Mouse (Mus musculus) G1E (cell line): ENCODE measurements at regions not wholly inside any gene's neighbourhood (a gene's known extent, or its start where the extent isn't known, plus 50 kb on each side); places are given as distances from the start of the nearest gene placed in this dataset.

ENCODE experiments used
- ATAC-seq: 2 replicates; pipeline ENCODE4 v1.8.0; 2016; ENCODE audit warnings: mild to moderate bottlenecking; ENCODE audit not compliant: insufficient number of reproducible peaks, poor library complexity, low FRiP score, severe bottlenecking; ENCODE audit errors: extremely low read depth
- DNase-seq: peaks from one replicate; pipeline ENCODE4 v3.0.0; 2012; ENCODE audit warnings: low spot score
- H3K27me3 ChIP-seq: 2 replicates; pipeline ENCODE4 v1.6.1; 2012; ENCODE audit warnings: mild to moderate bottlenecking, low read length, inconsistent platforms; ENCODE audit not compliant: insufficient read depth
- H3K36me3 ChIP-seq: replicated peaks from 2 replicates; pipeline ENCODE3; 2012; ENCODE audit warnings: mild to moderate bottlenecking, inconsistent platforms
- H3K4me1 ChIP-seq: 2 replicates; pipeline ENCODE4 v1.6.1; 2012; ENCODE audit warnings: low read depth, low read length, inconsistent platforms, mixed read lengths; ENCODE audit not compliant: insufficient read depth
- H3K4me3 ChIP-seq: 2 replicates; pipeline ENCODE4 v1.5.1; 2012; ENCODE audit warnings: low read depth, mild to moderate bottlenecking, inconsistent platforms, low read length, moderate library complexity, mixed read lengths
- H3K9me3 ChIP-seq: replicated peaks from 2 replicates; pipeline ENCODE4 v1.6.1; 2012; ENCODE audit warnings: inconsistent platforms
- CTCF ChIP-seq: IDR thresholded peaks from 2 replicates; pipeline ENCODE4 v1.5.1; 2012; ENCODE audit warnings: low read depth, low read length, inconsistent platforms, mixed read lengths
- GATA1 ChIP-seq: IDR thresholded peaks from 2 replicates; pipeline ENCODE4 v1.6.1; 2012; ENCODE audit warnings: borderline replicate concordance, low read length, inconsistent platforms, mixed read lengths
- GATA2 ChIP-seq: IDR thresholded peaks from 2 replicates; pipeline ENCODE4 v1.6.1; 2012; ENCODE audit warnings: low read depth, low read length, inconsistent platforms, borderline replicate concordance
- POLR2AphosphoS5 ChIP-seq: IDR thresholded peaks from 2 replicates; pipeline ENCODE4 v1.6.1; 2012; ENCODE audit warnings: low read depth, low read length, inconsistent platforms; ENCODE audit not compliant: insufficient replicate concordance
- TAL1 ChIP-seq: conservative IDR thresholded peaks from 2 replicates; pipeline ENCODE4 v1.6.1; 2012; ENCODE audit warnings: low read depth, low read length, inconsistent platforms, mixed read lengths

DNA sequence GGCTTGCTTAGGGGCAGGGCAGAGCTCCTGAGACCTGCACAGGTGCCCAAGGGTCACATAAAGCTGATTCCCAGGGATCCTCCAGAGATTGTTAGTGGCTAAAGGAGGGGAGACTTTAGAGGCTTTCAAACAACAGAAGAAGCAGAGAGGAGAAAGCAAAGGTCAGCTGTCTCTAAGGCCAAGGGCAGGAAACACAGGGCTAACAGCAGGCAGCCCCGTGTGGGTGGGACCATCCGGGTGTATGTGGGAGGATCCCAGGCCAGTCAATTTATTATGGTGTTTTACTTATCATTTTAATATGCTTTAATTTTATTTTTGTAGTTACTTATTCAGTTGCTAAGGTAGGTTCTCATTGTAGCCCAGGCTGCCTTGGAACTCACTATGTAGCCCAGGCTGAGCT is 317.1 kb downstream of the Matn1 start:
- DNase-seq (no peak), ATAC-seq (no peak)
- Histone ChIP-seq H3K9me3 (no peaks in the 10 kb centered on the region), H3K27me3 (peaks cover 3% of the 10 kb centered on the region; the same call in 1 of the 2 replicates), H3K4me3 (no peak overlapping the region), H3K36me3 (no peaks in the 10 kb centered on the region), H3K4me1 (no peaks in the 10 kb centered on the region)
- no peak for TF ChIP-seq GATA2
- TF ChIP-seq CTCF = no peak
- no peak for TF ChIP-seq POLR2AphosphoS5
- TF ChIP-seq GATA1 = no peak
- TF ChIP-seq TAL1 = no peak

DNA sequence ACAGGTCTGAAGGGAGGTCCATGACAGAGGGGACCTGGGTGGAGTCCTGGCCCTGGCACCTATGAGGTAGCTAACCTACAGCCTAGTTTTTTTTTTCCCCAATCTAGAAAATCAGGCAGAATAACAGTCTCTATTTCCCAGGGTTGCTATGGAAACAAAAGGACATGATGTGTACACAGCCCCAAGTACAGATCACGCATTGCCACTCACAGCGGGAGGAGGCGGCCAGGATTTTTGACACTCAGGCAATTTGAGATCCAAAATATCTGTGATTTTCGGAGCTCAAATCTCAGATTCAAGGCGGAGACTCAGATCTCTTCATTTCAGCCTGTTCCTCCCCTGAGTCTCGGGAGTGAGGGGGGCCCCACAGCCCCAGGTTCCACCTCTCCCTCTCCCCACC is 318.7 kb downstream of the Matn1 start:
- ATAC-seq = no peak
- H3K4me1 ChIP-seq = no peaks in the 10 kb centered on the region
- H3K9me3 ChIP-seq = no peaks in the 10 kb centered on the region
- DNase-seq = no peak
- no peaks in the 10 kb centered on the region for H3K36me3 ChIP-seq
- no peak overlapping the region for H3K4me3 ChIP-seq
- peaks cover 3% of the 10 kb centered on the region; the same call in 1 of the 2 replicates for H3K27me3 ChIP-seq
- TF ChIP-seq POLR2AphosphoS5 = no peak
- TF ChIP-seq GATA1 = no peak
- no peak for TF ChIP-seq CTCF
- no peak for TF ChIP-seq GATA2
- no peak for TF ChIP-seq TAL1

DNA sequence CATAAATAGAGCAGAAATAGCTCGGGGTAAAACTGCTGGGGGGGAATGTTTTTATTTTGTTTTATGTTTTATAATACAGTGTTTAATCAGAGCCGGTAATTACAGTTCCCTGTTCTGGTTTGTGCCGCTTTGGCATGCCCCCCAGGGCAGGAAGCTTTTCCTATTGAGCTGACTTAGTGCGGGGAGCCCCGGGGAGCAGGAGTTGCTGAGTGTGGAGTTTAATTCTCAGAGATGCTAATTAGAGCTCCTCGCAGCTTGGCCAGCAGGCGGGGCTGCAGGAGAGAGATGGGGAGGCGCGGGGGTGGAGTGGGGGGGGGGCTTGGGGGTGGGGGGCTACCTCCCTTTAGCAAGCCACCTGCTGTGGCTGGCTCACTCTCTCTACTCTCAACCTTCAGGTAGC is 322.6 kb downstream of the Matn1 start:
- Histone ChIP-seq H3K9me3 (no peaks in the 10 kb centered on the region), H3K4me1 (no peaks in the 10 kb centered on the region), H3K27me3 (peaks cover 3% of the 10 kb centered on the region; the same call in 1 of the 2 replicates), H3K36me3 (no peaks in the 10 kb centered on the region), H3K4me3 (no peak overlapping the region)
- no peak for DNase-seq
- TF ChIP-seq GATA2 (no peak), CTCF (no peak), TAL1 (no peak), POLR2AphosphoS5 (no peak), GATA1 (no peak)
- ATAC-seq = no peak

DNA sequence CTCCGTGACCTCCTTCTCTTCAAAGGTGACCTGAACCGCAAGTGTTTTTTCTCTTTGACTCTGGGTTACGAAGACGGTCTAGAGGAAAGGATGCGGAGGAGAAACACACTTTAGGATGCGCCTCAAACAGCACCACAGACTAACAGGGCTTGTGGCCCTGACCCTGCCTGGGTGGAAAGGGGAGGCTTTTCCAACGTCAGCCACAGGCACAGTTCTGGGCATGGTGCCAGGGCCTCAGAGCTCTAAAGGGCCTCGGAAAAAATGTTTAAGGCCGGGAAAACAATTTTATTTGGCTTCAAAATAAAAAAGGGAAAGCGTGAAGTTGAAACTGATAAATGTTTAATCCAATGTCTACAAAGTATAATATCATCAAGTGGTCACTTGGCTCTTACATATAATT is 323.6 kb downstream of the Matn1 start:
- no peak overlapping the region for H3K4me3 ChIP-seq
- H3K27me3 ChIP-seq = peaks cover 3% of the 10 kb centered on the region; the same call in 1 of the 2 replicates
- H3K9me3 ChIP-seq = no peaks in the 10 kb centered on the region
- no peaks in the 10 kb centered on the region for H3K36me3 ChIP-seq
- DNase-seq = no peak
- ATAC-seq = no peak
- no peaks in the 10 kb centered on the region for H3K4me1 ChIP-seq
- no peak for TF ChIP-seq TAL1
- no peak for TF ChIP-seq GATA2
- no peak for TF ChIP-seq GATA1
- TF ChIP-seq POLR2AphosphoS5 = no peak
- no peak for TF ChIP-seq CTCF

DNA sequence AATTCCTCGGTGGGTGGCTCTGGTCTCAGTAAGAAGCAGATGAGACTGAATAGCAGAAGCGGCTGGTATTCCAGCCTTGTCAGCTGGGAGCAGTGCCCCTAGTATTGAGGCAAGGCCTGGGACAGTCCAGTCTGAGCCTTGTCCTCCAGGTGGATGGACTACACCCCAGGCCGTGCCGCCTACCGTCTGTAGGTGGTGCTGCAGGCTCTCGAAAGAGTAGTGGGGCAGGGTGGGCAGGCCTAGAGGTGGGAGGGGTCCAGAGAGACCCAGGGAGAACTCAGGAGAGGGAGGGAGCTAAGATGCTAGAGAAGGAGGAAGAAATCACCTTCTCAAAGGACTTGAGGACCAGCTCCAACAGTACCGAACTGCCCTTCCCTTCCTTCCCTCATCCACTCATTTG is 326.0 kb downstream of the Matn1 start:
- no peak for TF ChIP-seq CTCF
- no peak for TF ChIP-seq GATA2
- no peak for TF ChIP-seq POLR2AphosphoS5
- no peak for TF ChIP-seq GATA1
- TF ChIP-seq TAL1 = no peak
- Histone ChIP-seq H3K4me3 (no peak overlapping the region), H3K9me3 (no peaks in the 10 kb centered on the region), H3K4me1 (no peaks in the 10 kb centered on the region), H3K36me3 (no peaks in the 10 kb centered on the region), H3K27me3 (0 out of 2 replicates have a peak, but pooled peaks cover 2% of the 10 kb centered on the region)
- DNase-seq = no peak
- no peak for ATAC-seq

DNA sequence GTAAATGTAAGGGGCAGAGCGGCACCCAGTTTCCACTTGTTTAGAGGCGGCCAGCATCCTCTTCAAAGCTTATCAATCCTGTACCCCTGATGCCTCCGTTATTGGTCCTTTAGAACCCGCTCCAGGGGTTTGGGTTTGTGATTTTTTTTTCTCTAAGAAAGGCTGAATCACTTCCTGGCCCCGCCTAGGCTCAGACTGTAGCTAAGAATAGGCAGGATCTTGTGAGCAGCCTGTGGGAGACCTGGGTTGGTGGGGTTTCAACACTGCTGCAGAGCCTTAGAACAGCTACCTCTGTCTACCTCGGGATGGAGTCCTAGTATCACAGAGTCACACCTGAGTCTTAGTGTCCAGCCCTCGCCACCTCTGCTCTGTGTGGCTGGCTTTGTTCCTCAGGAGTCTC is 327.9 kb downstream of the Matn1 start:
- Histone ChIP-seq H3K4me1 (no peaks in the 10 kb centered on the region), H3K36me3 (no peaks in the 10 kb centered on the region), H3K4me3 (no peak overlapping the region), H3K9me3 (no peaks in the 10 kb centered on the region), H3K27me3 (no peaks in the 10 kb centered on the region)
- no peak for DNase-seq
- TF ChIP-seq CTCF (no peak), POLR2AphosphoS5 (no peak), GATA2 (no peak), GATA1 (no peak), TAL1 (no peak)
- no peak for ATAC-seq

DNA sequence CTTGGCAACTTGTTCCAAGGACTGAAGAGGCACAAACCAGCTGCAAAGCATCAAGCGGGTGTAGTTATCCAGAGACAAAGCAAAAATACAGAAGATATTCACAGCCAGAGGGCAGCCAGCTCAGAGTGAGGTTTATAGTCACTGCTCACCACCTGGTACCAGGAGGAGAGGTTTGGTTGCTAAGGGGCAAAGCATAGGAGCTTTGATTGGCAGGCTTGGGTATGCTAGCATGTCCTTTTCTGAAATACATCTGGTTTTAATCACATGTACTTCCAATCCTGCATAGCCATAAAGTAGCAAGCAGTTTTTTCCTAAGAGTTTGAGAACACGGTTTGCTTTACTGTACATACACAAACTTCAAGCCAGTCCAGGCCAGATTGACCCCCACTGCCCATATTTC is 349.4 kb downstream of the Matn1 start:
- no peak for ATAC-seq
- H3K4me1 ChIP-seq = no peaks in the 10 kb centered on the region
- TF ChIP-seq GATA2 = no peak
- TF ChIP-seq GATA1 = no peak
- no peak for TF ChIP-seq CTCF
- TF ChIP-seq POLR2AphosphoS5 = no peak
- no peak for TF ChIP-seq TAL1
- DNase-seq = no peak
- no peaks in the 10 kb centered on the region for H3K36me3 ChIP-seq
- no peaks in the 10 kb centered on the region for H3K27me3 ChIP-seq
- no peaks in the 10 kb centered on the region for H3K9me3 ChIP-seq
- H3K4me3 ChIP-seq = no peak overlapping the region
